Mouse (Mus musculus) forebrain, postnatal 0 days (tissue): ENCODE data around the gene Irf7. TPM values are rescaled to one million over a fixed set of nuclear protein-coding genes. Genes with fewer than 3 reads are reported as not detected.

ENCODE experiments used
- ATAC-seq: fragments of 200-750 bp; cut with Nextera tagmentation; 2 replicates; pipeline ENCODE4 v1.8.0; 2017; ENCODE audit warnings: mild to moderate bottlenecking, moderate library complexity
- DNase-seq: peaks from one replicate; pipeline ENCODE4 v3.0.0-alpha.2; 2015
- H3K27ac ChIP-seq: fragments of 300-500 bp; sonication (generic); 2 replicates; pipeline ENCODE4 v1.5.1; 2014; ENCODE audit warnings: low read depth, mild to moderate bottlenecking, antibody characterized with exemption, low read length, moderate library complexity, mixed read lengths
- H3K27me3 ChIP-seq: fragments of 300-500 bp; sonication (generic); 2 replicates; pipeline ENCODE4 v1.6.1; 2014; ENCODE audit warnings: mild to moderate bottlenecking, low read length, mixed read lengths; ENCODE audit not compliant: insufficient read depth
- H3K36me3 ChIP-seq: fragments of 300-500 bp; sonication (generic); 2 replicates; pipeline ENCODE4 v1.6.1; 2014; ENCODE audit warnings: mild to moderate bottlenecking, moderate library complexity; ENCODE audit not compliant: insufficient read depth
- H3K4me1 ChIP-seq: fragments of 300-500 bp; sonication (generic); 2 replicates; pipeline ENCODE4 v1.6.1; 2014; ENCODE audit warnings: antibody characterized with exemption; ENCODE audit not compliant: insufficient read depth
- H3K4me2 ChIP-seq: fragments of 300-500 bp; sonication (generic); 2 replicates; pipeline ENCODE4 v1.6.1; 2014; ENCODE audit warnings: low read depth, mild to moderate bottlenecking, moderate library complexity
- H3K4me3 ChIP-seq: fragments of 300-500 bp; sonication (generic); 2 replicates; pipeline ENCODE4 v1.5.1; 2014; ENCODE audit warnings: low read depth, low read length, mixed read lengths
- H3K9ac ChIP-seq: fragments of 300-500 bp; sonication (generic); 2 replicates; pipeline ENCODE4 v1.6.1; 2014; ENCODE audit warnings: mild to moderate bottlenecking
- H3K9me3 ChIP-seq: fragments of 300-500 bp; sonication (generic); 2 replicates; pipeline ENCODE4 v1.6.1; 2016; ENCODE audit warnings: low read length
- CTCF ChIP-seq: sonication (generic); IDR thresholded peaks from 2 replicates; pipeline ENCODE4 v1.5.1; 2016; ENCODE audit warnings: antibody characterized with exemption, control low read depth, low read depth
- WGBS: fragments of 180-500 bp; shearing (Covaris S2); extraction: QIAGEN DNeasy Blood & Tissue Kit; methylation state at CpG from one replicate; pipeline ENCODE4 v1.1.7; 2014; 5-methylcytosine and 5-hydroxymethylcytosine counted together
- polyA plus RNA-seq: library from polyadenylated mRNA; unstranded; fragments of >200 nt; fragmentation: Nextera tagmentation; extraction: Ambion mirVana; gene quantifications from 2 replicates; pipeline ENCODE4 v1.2.1, GENCODE M21; 2015
- total RNA-seq: library from RNA; depleted of rRNA; stranded (reverse); fragments of >200 nt; gene quantifications from 2 replicates; pipeline ENCODE4 v1.2.3, GENCODE M21; 2014

Gene Irf7
- total and polyA plus RNA-seq, 2 experiments from 2014 or later, result 3.7 to 3.8 TPM

DNA sequence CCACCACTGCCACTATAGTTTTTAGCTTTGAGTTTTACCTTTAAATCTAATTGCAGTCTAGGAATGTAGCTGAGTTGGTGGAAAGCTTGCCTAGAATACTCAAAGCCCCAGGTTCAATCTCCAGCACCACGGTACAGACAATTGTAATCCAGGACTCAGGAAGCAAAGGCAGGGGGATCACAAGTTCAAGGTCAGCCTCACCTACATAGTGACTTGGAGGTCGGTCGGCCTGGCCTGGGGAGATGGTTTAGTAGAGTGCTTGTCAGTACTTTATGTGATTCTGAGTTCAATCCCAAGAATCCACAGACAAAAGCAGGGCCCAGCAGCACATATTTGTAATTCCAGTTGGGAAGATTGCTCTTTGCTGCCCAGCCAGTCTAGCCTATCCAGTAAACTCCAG is 21.8 kb upstream of the Irf7 start:
- H3K27me3 ChIP-seq, result peaks cover 9% of the 10 kb centered on the region
- no peak overlapping the region for H3K4me2 ChIP-seq
- whole genome bisulfite sequencing, result 86% methylated on average over 3 of the region's 3 CpGs
- no peak for TF ChIP-seq CTCF
- ATAC-seq (no peak), DNase-seq (no peak)
- H3K4me3 ChIP-seq, result no peak overlapping the region
- 0 out of 2 replicates have a peak, but pooled peaks cover 3% of the 10 kb centered on the region for H3K4me1 ChIP-seq
- H3K27ac ChIP-seq, result no peak overlapping the region
- H3K9ac ChIP-seq, result no peak overlapping the region
- H3K9me3 ChIP-seq, result no peaks in the 10 kb centered on the region
- H3K36me3 ChIP-seq, result no peaks in the 10 kb centered on the region

DNA sequence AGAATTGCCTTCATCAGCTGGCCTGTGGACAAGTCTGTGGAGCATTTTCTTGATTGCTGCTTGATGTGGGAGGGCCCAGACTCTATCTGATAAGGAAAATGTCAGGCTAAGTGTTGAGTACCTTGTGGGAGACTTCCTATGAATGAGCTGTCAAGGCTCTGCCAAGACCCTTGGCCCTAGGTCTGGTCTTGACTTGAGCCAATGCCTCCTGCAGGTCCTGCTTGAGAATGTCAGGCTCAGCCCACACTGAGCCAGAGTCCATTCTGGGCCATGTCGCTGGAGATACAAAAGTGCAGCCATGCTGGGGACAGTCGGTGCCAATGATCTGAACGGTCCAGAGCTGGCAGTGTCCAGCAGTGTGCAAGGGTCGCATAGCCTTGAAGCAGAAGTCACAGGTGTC is 16.5 kb upstream of the Irf7 start:
- no peak overlapping the region for H3K9ac ChIP-seq
- DNase-seq, result no peak
- no peak overlapping the region for H3K27ac ChIP-seq
- H3K4me1 ChIP-seq, result no peaks in the 10 kb centered on the region; the same call in 1 of the 2 replicates
- H3K27me3 ChIP-seq, result no peaks in the 10 kb centered on the region
- ATAC-seq, result no peak
- H3K36me3 ChIP-seq, result no peaks in the 10 kb centered on the region
- TF ChIP-seq CTCF, result no peak
- WGBS, result 84% methylated on average over 4 of the region's 4 CpGs
- no peak overlapping the region for H3K4me3 ChIP-seq
- H3K9me3 ChIP-seq, result no peaks in the 10 kb centered on the region
- no peak overlapping the region for H3K4me2 ChIP-seq

DNA sequence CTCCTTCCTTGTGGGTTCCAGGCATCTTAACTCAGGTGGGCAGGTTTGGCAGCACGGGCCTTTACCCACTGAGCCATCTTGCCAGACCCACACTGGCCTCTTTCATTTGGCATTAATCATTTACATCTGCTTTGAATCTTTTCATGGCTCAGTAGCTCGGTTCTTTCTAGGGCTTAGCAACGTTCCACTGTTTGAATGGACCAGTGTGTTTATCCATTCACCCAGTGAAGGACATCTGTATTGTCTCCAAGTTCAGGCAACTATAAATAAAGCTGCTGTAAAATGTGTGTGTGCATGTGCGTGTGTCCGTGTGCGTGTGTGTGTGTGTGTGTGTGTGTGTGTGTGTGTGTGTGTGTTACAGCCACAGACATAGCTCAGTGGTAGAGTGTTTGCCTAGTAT is 15.2 kb upstream of the Irf7 start:
- 18% methylated on average over 6 of the region's 6 CpGs for WGBS
- Histone ChIP-seq H3K4me1 (no peaks in the 10 kb centered on the region; the same call in 1 of the 2 replicates), H3K9ac (no peak overlapping the region), H3K4me2 (no peak overlapping the region), H3K4me3 (no peak overlapping the region), H3K27me3 (no peaks in the 10 kb centered on the region), H3K27ac (no peak overlapping the region), H3K36me3 (no peaks in the 10 kb centered on the region), H3K9me3 (no peaks in the 10 kb centered on the region)
- ATAC-seq (peak; percentile 44; the same call in 1 of the 2 replicates), DNase-seq (no peak)
- no peak for TF ChIP-seq CTCF

DNA sequence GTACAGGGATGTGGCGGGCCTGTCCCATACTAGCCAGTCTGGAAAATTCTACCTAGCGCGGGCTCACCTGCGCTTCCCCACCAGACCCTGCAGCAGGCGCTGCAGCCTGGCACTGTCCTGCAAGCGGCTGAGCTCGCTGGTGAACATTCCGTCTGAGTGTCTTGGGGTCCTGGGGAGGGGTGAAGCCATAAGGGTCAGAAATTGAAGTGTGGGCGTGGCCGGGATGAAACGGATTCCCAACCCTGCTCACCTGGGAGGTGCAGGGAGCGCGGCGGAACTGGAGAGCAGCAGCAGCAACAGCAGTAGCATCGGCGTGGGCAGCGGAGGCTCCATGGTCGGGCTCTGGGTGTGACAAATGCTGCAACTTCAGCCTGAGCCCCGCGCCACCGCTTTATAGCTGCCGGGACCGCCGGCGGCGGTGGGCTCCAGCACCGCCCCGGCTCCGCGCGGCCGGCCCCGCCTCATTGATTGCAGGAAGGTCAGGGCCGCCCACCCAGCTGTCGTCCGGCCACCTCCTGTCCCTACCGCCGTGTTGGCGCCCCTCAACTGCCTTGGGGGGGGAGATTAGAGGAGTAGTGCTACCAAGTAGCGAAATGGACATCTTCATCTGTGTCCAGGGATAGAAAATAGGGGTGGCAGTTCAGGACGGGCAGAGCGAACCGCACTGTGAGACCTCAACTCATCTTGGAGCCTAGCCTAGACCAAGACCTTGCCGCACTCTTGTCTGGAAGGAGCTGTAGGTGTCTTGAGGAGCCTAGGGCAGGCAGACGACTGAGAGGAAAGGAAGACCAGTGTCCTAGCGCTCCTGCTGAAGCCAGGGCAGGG is 12.7 kb upstream of the Irf7 start, which contains the start of gene Sct:
Sct (minus strand) TSS at position 368 of the 825 bp plus-strand sequence.
- no peaks in the 10 kb centered on the region for H3K27me3 ChIP-seq
- peak; percentile 62 for DNase-seq
- H3K36me3 ChIP-seq, result no peaks in the 10 kb centered on the region
- H3K4me3 ChIP-seq, result peak within 1 kb of the TSS; percentile 45
- H3K9me3 ChIP-seq, result no peaks in the 10 kb centered on the region
- H3K9ac ChIP-seq, result peak within 1 kb of the TSS; percentile 59
- peak within 1 kb of the TSS; percentile 99 for H3K4me2 ChIP-seq
- no peaks in the 10 kb centered on the region; the same call in 1 of the 2 replicates for H3K4me1 ChIP-seq
- ATAC-seq, result peak; percentile 84
- peak; percentile 69 for TF ChIP-seq CTCF
- WGBS, result 3% methylated on average over 46 of the region's 46 CpGs
- H3K27ac ChIP-seq, result no peak within 1 kb of the TSS

DNA sequence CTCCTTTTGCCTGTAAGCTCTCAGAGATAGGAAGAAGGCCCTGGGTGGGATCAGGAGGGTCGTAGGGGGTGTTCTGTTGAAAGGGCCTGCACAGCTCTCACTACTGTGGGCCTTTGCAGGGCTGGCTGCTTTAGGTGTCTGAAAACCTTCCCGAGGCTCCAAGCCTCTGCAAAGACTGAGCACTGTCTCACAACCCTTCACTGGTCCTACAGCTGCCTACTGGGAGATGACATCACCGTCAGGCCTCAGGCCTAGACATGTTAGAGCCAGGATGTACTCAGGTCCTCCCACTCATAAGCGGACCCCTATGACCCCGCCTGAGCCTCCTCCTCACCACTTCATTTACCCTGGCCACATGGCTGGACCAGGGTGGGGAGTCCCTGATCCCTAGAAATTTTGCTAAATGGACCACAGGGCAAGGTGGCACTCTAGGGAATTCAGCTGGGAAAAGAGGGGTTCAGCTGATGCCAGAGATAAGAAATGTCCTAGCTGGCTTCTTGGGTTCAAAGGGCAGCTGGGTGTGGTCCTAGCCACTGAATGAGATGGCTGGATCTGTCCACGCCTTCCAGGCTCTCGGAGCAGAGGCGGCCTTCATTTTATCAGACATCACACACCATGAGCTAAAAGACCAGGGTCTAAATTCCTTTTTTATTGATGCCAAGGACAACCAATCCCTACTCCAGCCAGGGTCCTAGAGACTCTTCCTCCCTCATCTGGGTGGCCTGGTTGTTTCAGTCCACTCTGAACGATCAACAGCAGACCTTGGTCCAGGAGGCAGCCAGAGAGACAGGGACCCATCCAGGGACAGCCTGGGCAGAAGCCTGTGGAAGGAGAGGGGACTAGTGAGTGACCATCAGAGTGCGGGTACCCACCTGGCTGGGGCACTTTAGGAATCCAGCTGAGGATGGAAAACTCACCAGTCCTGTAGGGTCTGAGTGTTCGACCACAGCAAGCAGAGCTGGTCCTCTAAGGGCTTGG is 11.7 kb upstream of the Irf7 start:
- WGBS, result 86% methylated on average over 11 of the region's 11 CpGs
- Histone ChIP-seq H3K9ac (no peak overlapping the region), H3K9me3 (no peaks in the 10 kb centered on the region), H3K36me3 (no peaks in the 10 kb centered on the region), H3K4me1 (no peaks in the 10 kb centered on the region; the same call in 1 of the 2 replicates), H3K4me3 (no peak overlapping the region), H3K4me2 (peak overlapping the region; percentile 99; the same call in 1 of the 2 replicates), H3K27me3 (no peaks in the 10 kb centered on the region), H3K27ac (no peak overlapping the region)
- ATAC-seq (no peak), DNase-seq (no peak)
- TF ChIP-seq CTCF, result no peak

DNA sequence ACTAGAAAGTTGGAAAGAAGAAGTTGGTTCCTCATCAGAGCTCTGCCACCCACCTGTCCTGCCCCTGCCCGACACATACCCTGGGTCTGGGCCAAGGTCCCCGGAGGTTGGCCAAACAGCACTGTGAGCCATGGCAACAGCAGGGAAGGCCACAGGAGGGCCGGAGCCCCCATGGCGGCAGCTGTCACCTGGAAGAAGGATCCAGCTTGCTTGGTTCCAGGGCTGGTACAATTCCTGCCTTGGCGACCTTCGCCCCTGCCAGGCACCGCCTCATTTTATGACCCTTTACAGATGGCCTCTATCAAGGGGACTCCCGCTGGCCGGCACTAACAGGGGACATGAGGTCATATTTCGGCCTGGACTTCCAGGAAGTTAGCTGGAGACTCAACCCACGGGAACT is 10.3 kb upstream of the Irf7 start, which contains the start of gene Cdhr5:
Cdhr5 (minus strand) TSS at position 241 of the 400 bp plus-strand sequence.
- no peaks in the 10 kb centered on the region; the same call in 1 of the 2 replicates for H3K4me1 ChIP-seq
- H3K4me3 ChIP-seq, result no peak within 1 kb of the TSS
- no peak within 1 kb of the TSS for H3K9ac ChIP-seq
- no peak for DNase-seq
- ATAC-seq, result no peak
- H3K36me3 ChIP-seq, result no peaks in the 10 kb centered on the region
- no peak within 1 kb of the TSS for H3K4me2 ChIP-seq
- no peaks in the 10 kb centered on the region for H3K9me3 ChIP-seq
- no peak within 1 kb of the TSS for H3K27ac ChIP-seq
- WGBS, result 79% methylated on average over 11 of the region's 11 CpGs
- no peaks in the 10 kb centered on the region for H3K27me3 ChIP-seq
- TF ChIP-seq CTCF, result no peak
